Mouse (Mus musculus) brain, embryonic 14.5 days (tissue): ENCODE measurements at regions not wholly inside any gene's neighbourhood (a gene's known extent, or its start where the extent isn't known, plus 50 kb on each side); places are given as distances from the start of the nearest gene placed in this dataset.

Experiments
- DNase-seq: peaks from one replicate; pipeline ENCODE4 v3.0.0-alpha.2; 2011; ENCODE audit warnings: low read depth
- CTCF ChIP-seq: fragments of 200-500 bp; IDR thresholded peaks from 2 replicates; pipeline ENCODE4 v1.5.1; 2012; ENCODE audit warnings: inconsistent platforms, mild to moderate bottlenecking, moderate library complexity, borderline replicate concordance; ENCODE audit not compliant: insufficient read depth, insufficient read length; ENCODE audit errors: extremely low read depth
- POLR2A ChIP-seq: fragments of 200-500 bp; IDR thresholded peaks from 2 replicates; pipeline ENCODE4 v1.6.1; 2012; ENCODE audit warnings: mild to moderate bottlenecking, inconsistent platforms, borderline replicate concordance; ENCODE audit not compliant: poor library complexity, insufficient read depth, insufficient read length, severe bottlenecking; ENCODE audit errors: extremely low read depth

GRCm38 (mm10) chr11:31736086-31736485 lies 64.4 kb upstream of the Bod1 start:
- TF ChIP-seq CTCF = no peak
- TF ChIP-seq POLR2A = no peak
- no peak for DNase-seq

GRCm38 (mm10) chr11:31736556-31737089 lies 64.9 kb upstream of the Bod1 start:
- no peak for TF ChIP-seq CTCF
- no peak for TF ChIP-seq POLR2A
- no peak for DNase-seq

DNA sequence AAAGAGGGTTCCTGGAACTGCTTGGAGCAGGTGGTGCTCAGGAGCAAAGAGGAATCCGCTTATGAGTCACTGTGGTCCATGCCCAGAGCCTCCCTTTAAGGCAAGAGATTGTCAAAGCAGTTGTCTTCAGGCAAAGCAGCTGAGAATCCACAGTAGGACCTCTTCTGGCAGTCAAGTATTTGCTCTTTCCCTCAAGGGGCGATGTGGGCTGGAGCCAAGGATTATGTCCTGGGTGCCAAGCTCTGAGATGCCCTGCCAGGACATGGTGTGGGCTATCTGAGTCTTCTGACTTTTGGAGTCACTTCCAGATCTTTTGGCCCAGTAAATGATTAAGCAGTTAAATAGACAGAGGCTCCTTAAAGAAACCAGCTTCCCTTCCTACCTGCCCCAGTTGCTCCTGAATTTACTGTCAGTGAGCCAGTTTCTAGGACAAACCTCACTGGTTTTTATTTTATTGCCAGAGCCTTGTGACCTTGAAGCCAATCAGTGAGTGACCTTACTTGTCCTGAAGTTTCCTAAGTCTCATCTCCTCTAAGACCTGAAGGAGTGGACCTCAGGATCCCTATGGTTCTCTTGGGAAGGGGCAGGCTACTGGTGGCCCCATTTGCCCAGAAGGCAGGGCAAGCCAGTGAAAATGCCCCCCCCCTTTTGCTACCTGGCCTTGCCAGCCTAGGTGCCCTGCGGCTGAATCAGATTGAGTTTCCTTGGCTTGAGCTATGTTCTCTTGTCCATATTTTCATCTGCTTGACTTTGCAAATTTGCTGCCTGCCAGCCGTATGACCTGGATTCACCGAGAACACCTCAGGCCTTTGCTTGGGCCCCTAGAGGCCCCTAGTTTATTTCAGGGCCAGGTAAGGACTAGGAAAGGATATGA lies 66.7 kb upstream of the Bod1 start:
- TF ChIP-seq CTCF = no peak
- TF ChIP-seq POLR2A = no peak
- no peak for DNase-seq

DNA sequence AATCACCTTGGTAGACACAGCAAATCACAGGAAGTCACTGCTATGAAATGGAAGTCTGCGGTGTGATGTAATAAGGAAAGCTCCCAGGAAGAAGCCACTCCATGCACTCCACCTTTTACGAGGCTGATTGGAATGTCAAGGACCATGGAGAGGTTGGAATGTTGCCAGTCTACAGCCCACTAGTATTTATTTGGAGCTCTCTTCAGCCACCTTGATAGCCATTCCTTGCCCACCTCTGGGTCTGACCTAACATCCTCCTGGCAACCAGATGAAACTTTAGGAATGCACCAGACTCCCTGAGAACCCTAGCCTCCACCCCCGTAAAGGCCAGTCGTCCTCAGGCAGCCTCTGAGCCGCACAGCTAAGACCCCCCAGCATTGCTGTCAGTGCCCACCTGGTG lies 68.7 kb upstream of the Bod1 start:
- TF ChIP-seq CTCF (no peak), POLR2A (no peak)
- DNase-seq = no peak

- TF ChIP-seq POLR2A = no peak
- no peak for TF ChIP-seq CTCF
- no peak for DNase-seq
These were observed 70.5 kb upstream of the Bod1 start for GRCm38 (mm10) chr11:31742160-31742559.

DNA sequence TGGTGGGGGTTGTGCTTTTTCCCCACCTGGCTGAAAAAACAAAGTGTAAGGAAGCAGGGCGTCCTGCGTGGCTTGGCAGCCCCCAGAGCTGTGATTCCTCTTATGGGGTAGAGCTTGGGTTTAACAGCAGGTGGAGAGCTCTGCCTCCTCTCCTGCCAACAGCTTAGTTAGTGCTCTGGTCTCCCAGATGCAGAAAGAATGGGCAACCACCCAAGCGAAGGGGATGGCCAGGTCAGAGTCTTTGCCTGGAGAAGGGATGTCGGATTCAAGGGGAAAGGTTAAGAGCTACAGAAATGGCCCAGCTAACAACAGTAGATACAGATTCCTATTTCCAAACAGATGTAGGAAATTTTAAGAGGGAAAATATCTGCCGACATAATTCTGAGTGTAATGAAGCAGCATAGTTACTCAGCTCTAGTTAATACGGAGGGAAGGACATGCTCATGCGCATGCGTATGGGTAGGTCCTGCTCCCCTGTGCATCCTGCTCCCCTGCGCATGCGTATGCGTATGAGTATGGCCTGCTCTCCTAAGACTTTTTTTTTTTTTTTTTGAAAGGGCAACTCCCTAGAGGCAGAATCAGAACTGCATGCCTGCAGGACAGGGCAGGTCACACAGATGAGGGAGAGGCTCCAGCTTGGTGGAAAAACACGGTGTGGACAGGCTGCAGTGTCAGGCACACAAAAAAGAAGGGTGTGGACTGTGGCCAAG lies 72.5 kb upstream of the Bod1 start:
- DNase-seq = no peak

DNA sequence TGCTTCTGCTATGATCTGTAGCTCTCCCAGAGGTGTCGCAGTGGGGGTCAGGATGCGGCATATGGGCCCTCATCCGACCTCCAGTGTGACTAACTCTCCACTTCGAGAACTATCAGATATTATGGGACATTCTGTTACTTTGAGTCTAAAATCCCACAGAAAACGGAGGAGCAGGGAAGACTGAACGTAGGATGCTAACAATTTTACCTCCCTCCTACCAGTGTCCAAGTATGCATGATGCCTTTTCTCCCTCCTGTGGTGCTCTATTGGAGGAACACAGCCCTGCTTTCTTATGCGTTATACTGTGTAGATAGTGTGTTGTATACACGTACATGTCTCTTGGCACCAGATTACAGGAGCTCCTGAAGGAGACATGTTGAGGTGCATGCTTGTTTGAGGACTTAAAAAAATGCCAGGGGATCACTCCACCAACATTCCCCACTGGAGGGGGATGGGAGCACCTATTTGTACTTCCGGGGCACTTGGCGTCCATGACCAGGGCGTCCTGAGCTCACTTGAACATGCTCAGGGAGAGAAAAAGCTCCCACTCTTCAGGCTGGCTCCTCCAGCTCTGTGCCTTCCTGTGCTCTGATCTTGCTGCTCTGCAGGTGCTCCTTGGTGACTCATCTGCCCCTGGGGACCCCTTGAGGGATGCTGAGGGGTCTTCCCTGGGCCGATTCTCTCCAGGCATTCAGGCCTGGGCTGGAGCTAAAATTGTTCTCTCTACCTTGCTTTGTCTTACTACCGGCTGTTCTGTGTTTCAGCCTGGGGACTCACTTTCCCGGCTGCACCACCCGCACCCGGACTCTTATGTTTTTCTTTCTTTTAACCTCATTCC lies 73.6 kb upstream of the Bod1 start:
- no peak for TF ChIP-seq CTCF
- DNase-seq = no peak

More for the DNA sequence above, 72.5 kb upstream of the Bod1 start:
- no peak for TF ChIP-seq CTCF
- no peak for TF ChIP-seq POLR2A

- TF ChIP-seq POLR2A = no peak
- no peak for TF ChIP-seq CTCF
These were observed 74.2 kb upstream of the Bod1 start for GRCm38 (mm10) chr11:31745866-31746248.

GRCm38 (mm10) chr11:31746488-31746887 lies 74.8 kb upstream of the Bod1 start:
- DNase-seq = no peak
- TF ChIP-seq POLR2A = no peak
- TF ChIP-seq CTCF = no peak

More at GRCm38 (mm10) chr11:31745866-31746248, 74.2 kb upstream of the Bod1 start:
- no peak for DNase-seq

- DNase-seq = no peak
- TF ChIP-seq CTCF (no peak), POLR2A (no peak)
These were observed 75.3 kb upstream of the Bod1 start for GRCm38 (mm10) chr11:31746939-31747338.
